Mouse (Mus musculus): ENCODE measurements around the gene Ppp4r2.

- TF ChIP-seq POLR2A (IDR thresholded peaks at IDR 0.05; ENCODE audit: low read depth, low read length) (no peak), CTCF (IDR thresholded peaks at IDR 0.05; ENCODE audit: borderline replicate concordance, insufficient read depth, low read length) (no peak)
Observed at GRCm38 (mm10) chr6:100865321-100865720, 31.9 kb downstream of the Ppp4r2 start.
